ENCODE assay signal across 9 mouse cellular contexts in the genomic region with DNA sequence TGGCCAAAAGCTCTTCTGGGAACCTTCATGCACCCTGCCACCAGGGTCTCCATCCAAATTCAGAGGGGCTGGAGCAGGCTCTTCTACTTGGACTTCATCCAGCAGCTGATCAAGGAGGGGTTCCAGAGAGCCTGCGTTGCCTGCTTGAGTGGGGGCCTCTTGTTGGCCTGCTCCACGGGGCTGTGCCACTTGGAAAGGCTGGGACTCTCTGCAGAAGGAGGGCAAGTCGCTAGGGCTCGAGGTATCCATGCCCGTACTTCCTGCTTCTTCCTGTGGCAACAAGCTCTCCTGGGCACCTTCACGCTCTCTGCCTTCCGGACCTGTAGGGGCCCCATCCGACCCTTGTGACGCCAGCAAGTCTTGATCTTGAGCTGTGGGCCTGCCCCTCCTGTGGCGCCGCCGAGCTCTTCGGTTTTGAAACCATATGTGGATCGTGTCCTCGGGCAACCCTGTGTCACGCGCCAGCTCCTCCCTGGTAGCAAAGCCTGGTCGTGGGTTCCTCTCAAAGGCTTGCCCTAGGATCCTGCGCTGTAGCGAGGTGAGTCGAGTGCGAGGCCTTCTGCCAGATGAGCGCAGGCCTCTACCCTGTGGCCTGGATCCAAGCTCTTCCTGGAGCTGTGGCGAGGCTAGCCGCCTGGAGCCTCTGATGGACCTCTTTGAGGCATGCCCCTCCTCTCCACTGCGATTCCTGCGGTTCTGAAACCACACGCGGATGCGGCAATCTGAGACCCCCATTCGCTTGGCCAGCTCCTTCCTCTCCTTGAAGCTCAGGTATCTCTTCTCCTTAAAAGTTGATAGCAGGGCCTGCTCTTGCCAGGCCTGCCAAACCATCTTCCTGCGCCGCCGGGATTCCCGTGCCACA. TPM values are rescaled to one million over a fixed set of nuclear protein-coding genes. Genes with fewer than 3 reads are reported as not detected.
DNase-seq lines count a peak whose midpoint lies in the region; ATAC-seq and TF ChIP-seq lines count a peak whose summit lies in the region.
"Not testable (repeated sequence)": the region's sequence is repeated elsewhere in the genome, so short reads cannot be mapped to it uniquely, and the experiment has no call there.
"Had no signal": no experiment of that assay in that cellular context is flagged by ENCODE, and none has a peak within 500 bp of the region (broad histone marks: within the 10 kb centered on the region; RNA-seq: fewer than 3 reads in every experiment).

No protein-coding gene starts in this region.

- peak overlapping the region in 1 of 2 experiments; percentile 0; a peak in 2 of 4 replicates for H3K4me3 ChIP-seq in ES-E14 (ENCODE audit: insufficient read depth in 1 of 2, low read depth in 1 of 2, low read length in 2 of 2, poor library complexity in 1 of 2, severe bottlenecking in 1 of 2)
- not testable (repeated sequence) for H3K4me3 ChIP-seq in liver, embryonic 16.5 days (ENCODE audit: low read depth, low read length); neural tube, embryonic 12.5 days

- not testable (repeated sequence) for H3K9ac ChIP-seq in ES-E14 (ENCODE audit: insufficient read depth, low read depth, low read length, poor library complexity, severe bottlenecking); liver, embryonic 16.5 days (ENCODE audit: low read depth, low read length); neural tube, embryonic 12.5 days

- not testable (repeated sequence) for H3K36me3 ChIP-seq in ES-E14 (ENCODE audit: control insufficient read depth, insufficient read depth, low read length, poor library complexity, severe bottlenecking); liver, embryonic 16.5 days (ENCODE audit: control insufficient read depth, insufficient read depth); neural tube, embryonic 12.5 days

- not testable (repeated sequence) for H3K4me2 ChIP-seq in liver, embryonic 16.5 days (ENCODE audit: low read depth, low read length); neural tube, embryonic 12.5 days (replicated peaks)

- not testable (repeated sequence) for H3K4me1 ChIP-seq in ES-E14 (ENCODE audit: control insufficient read depth in 2 of 2, insufficient read depth in 2 of 2, low read length in 2 of 2, poor library complexity in 1 of 2); liver, embryonic 16.5 days (ENCODE audit: control insufficient read depth, low read depth, low read length); neural tube, embryonic 12.5 days

- not testable (repeated sequence) for H3K9me3 ChIP-seq in ES-E14 (ENCODE audit: control insufficient read depth, insufficient read depth, low read depth, low read length); liver, embryonic 16.5 days (replicated peaks; ENCODE audit: control insufficient read depth, low read length)
- peaks cover 24% of the 10 kb centered on the region for H3K9me3 ChIP-seq in neural tube, embryonic 12.5 days

- in situ Hi-C loops in ES-E14 (cut with MboI; ENCODE audit: low sequenced_read_pairs in 2 of 2, unreplicated experiment in 2 of 2): not testable (repeated sequence)

- not testable (repeated sequence) for H3K27me3 ChIP-seq in liver, embryonic 16.5 days (ENCODE audit: control insufficient read depth, insufficient read depth, low read depth, low read length); neural tube, embryonic 12.5 days (replicated peaks)

- ATAC-seq in frontal cortex, adult (ENCODE audit: low TSS enrichment): peak; percentile 53
- ATAC-seq in liver, embryonic 16.5 days (ENCODE audit: low read depth): peak; percentile 64
- ATAC-seq in neural tube, embryonic 12.5 days (ENCODE audit: low FRiP score, low read depth): peak; percentile 77

- DNase-seq in ES-E14 (ENCODE audit: low read depth, low spot score): peak; percentile 62
- peak; percentile 56 for DNase-seq in cerebellum, adult 8-10 months
- peak; percentile 79 for DNase-seq in heart, postnatal 4 days
- DNase-seq in layer of hippocampus, adult 11-12 months (ENCODE audit: low spot score): peak; percentile 78
- DNase-seq in testis, postnatal 10 days (ENCODE audit: low spot score): peak; percentile 95

- WGBS in liver, embryonic 16.5 days (ENCODE audit: insufficient replicate concordance): 75% methylated on average over 29 of the region's 35 CpGs
- WGBS in neural tube, embryonic 12.5 days: 88% methylated on average over 35 of the region's 35 CpGs

- H3K27ac ChIP-seq in ES-E14 (ENCODE audit: insufficient read depth, low read depth, low read length, poor library complexity, severe bottlenecking); liver, embryonic 16.5 days (ENCODE audit: low read length); neural tube, embryonic 12.5 days: not testable (repeated sequence)

TF ChIP-seq in ES-E14, 5 proteins besides CTCF, POLR2A, EP300 and RAD21:
- TF ChIP-seq HCFC1 (IDR thresholded peaks at IDR 0.05; ENCODE audit: borderline replicate concordance, insufficient read depth, low read length): peak; percentile 60; the same call in 1 of the 2 replicates

RNA-seq across cellular contexts. Expression of gene Duxf3, which starts 0.5 kb away (rescaled TPM):
- 2.7 and 3.1 TPM in 2 replicates for total RNA-seq in ES-E14 (2012; rRNA removed)
- total RNA-seq in heart, postnatal 4 days (2021): not detected
- polyA plus RNA-seq in liver, embryonic 16.5 days (2015; fragmentation: Nextera tagmentation; extraction: Ambion mirVana): not detected in 2 replicates
- polyA plus RNA-seq in neural tube, embryonic 12.5 days (2016; fragmentation: Nextera tagmentation; extraction: Ambion mirVana): not detected in 2 replicates
- polyA plus RNA-seq: small intestine, adult 2 months had no signal

RNA-seq across cellular contexts. Expression of gene Gm4981, which starts 4.5 kb away (rescaled TPM):
- 0.21 and 0.40 TPM in 2 replicates for total RNA-seq in ES-E14 (2012; rRNA removed)
- total RNA-seq in heart, postnatal 4 days (2021): not detected
- polyA plus RNA-seq in liver, embryonic 16.5 days (2015; fragmentation: Nextera tagmentation; extraction: Ambion mirVana): not detected in 2 replicates
- polyA plus RNA-seq in neural tube, embryonic 12.5 days (2016; fragmentation: Nextera tagmentation; extraction: Ambion mirVana): not detected in 2 replicates
- polyA plus RNA-seq: small intestine, adult 2 months had no signal

RNA-seq across cellular contexts. Expression of gene AW822073, which starts 7.3 kb away (rescaled TPM):
- 2.2 and 3.5 TPM in 2 replicates for total RNA-seq in ES-E14 (2012; rRNA removed)
- total RNA-seq in heart, postnatal 4 days (2021): not detected
- not detected in 2 replicates for polyA plus RNA-seq in liver, embryonic 16.5 days (2015; fragmentation: Nextera tagmentation; extraction: Ambion mirVana)
- polyA plus RNA-seq in neural tube, embryonic 12.5 days (2016; fragmentation: Nextera tagmentation; extraction: Ambion mirVana): not detected in 2 replicates
- polyA plus RNA-seq: small intestine, adult 2 months had no signal

RNA-seq across cellular contexts. Expression of gene Gcc2, which starts 23.3 kb away (rescaled TPM):
- total RNA-seq in ES-E14 (2012; rRNA removed): 17.8 and 19.6 TPM in 2 replicates
- 10 to 100 TPM; 24.6 to 29.2 TPM for total RNA-seq in heart, postnatal 4 days (2021)
- 16.0 and 19.1 TPM in 2 replicates for polyA plus RNA-seq in liver, embryonic 16.5 days (2015; fragmentation: Nextera tagmentation; extraction: Ambion mirVana)
- polyA plus RNA-seq in neural tube, embryonic 12.5 days (2016; fragmentation: Nextera tagmentation; extraction: Ambion mirVana): 56.1 and 71.5 TPM in 2 replicates
